ENCODE assay signal across 8 mouse cellular contexts in the genomic region with DNA sequence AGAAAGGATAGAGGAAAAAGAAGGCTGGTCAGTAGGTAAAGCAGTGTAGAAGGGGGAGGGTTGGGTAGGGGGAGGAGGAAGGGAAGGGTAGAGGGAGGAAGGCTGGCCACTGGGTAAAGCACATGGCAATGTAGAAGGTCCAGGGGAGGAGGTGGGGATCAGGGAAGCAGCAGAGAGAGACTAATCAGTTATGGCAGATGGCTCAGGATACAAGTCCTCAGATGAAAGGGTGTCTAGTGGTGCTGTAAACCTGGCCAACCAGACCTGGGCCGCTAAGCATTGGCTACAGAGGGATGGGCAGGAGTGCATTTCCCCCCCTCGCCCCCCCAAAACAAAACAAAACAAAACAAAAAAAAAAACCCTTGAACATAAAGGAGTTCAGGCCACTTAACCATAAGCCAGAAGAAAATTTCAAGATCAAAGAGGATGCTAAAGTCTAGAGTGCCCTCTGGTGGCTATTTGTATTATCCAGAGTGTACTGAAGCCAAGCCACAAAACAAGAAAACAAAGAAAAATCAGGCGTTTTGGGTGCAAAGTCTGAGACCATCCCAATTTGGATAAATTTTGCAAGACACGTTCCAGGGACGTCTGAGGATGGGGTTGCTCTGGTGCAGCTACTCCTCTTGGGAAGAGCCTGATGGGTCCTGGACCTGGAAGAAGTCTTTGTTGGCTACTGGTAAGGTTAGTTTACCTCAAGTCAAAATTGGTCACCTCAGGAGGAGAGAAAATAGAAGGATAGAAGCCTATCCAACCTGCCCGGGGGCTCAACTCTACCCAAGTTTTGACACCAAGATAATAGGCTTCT. TPM values are rescaled to one million over a fixed set of nuclear protein-coding genes. Genes with fewer than 3 reads are reported as not detected.
DNase-seq lines count a peak whose midpoint lies in the region; ATAC-seq and TF ChIP-seq lines count a peak whose summit lies in the region.

No protein-coding gene starts in this region.

- TF ChIP-seq CTCF in G1E (IDR thresholded peaks at IDR 0.05; ENCODE audit: low read depth, low read length): no peak; the same call in 1 of the 2 replicates

- no peaks in the 10 kb centered on the region for H3K4me1 ChIP-seq in heart, embryonic 11.5 days (ENCODE audit: control insufficient read depth, insufficient read depth, low read length)
- H3K4me1 ChIP-seq in G1E (ENCODE audit: insufficient read depth, low read depth, low read length): no peaks in the 10 kb centered on the region

- H3K27me3 ChIP-seq in heart, embryonic 11.5 days (ENCODE audit: control insufficient read depth, insufficient read depth, low read length): no peaks in the 10 kb centered on the region
- H3K27me3 ChIP-seq in G1E (ENCODE audit: insufficient read depth, low read length): no peaks in the 10 kb centered on the region

- no peak overlapping the region for H3K4me2 ChIP-seq in heart, embryonic 11.5 days

- H3K9me3 ChIP-seq in heart, embryonic 11.5 days (replicated peaks; ENCODE audit: control insufficient read depth, low read length): no peaks in the 10 kb centered on the region
- no peaks in the 10 kb centered on the region for H3K9me3 ChIP-seq in G1E (replicated peaks)

- no peaks in the 10 kb centered on the region for H3K36me3 ChIP-seq in heart, embryonic 11.5 days (ENCODE audit: control insufficient read depth, insufficient read depth, low read length)
- no peaks in the 10 kb centered on the region for H3K36me3 ChIP-seq in G1E (replicated peaks)

- peak; percentile 62 for DNase-seq in heart, adult 8-10 months (ENCODE audit: low spot score)
- DNase-seq in G1E (ENCODE audit: low spot score): peak; percentile 4
- peak; percentile 12 to 57 for DNase-seq in cerebellum, postnatal 25 days
- DNase-seq in heart, postnatal 4 days: peak; percentile 43
- DNase-seq in layer of hippocampus, adult 18-20 months (ENCODE audit: low spot score in 2 of 2): peak; percentile 14 to 78
- DNase-seq in right cerebral cortex, postnatal 25 days: peak; percentile 8

- WGBS in heart, embryonic 11.5 days (ENCODE audit: insufficient replicate concordance): 9% methylated on average over 6 of the region's 6 CpGs

- ATAC-seq in heart, embryonic 11.5 days (replicated peaks; ENCODE audit: insufficient number of reproducible peaks, low FRiP score, low TSS enrichment): no peak
- no peak for ATAC-seq in G1E (ENCODE audit: extremely low read depth, insufficient number of reproducible peaks, low FRiP score, poor library complexity, severe bottlenecking)
- ATAC-seq in megakaryocyte progenitor cell, adult 5-6 weeks (replicated peaks; ENCODE audit: poor library complexity): peak; percentile 87

- no peak overlapping the region for H3K9ac ChIP-seq in heart, embryonic 11.5 days (ENCODE audit: low read depth, low read length)

- H3K27ac ChIP-seq in heart, embryonic 11.5 days (ENCODE audit: low read depth, low read length): no peak overlapping the region

- H3K4me3 ChIP-seq in heart, embryonic 11.5 days (ENCODE audit: low read depth, low read length): no peak overlapping the region
- H3K4me3 ChIP-seq in G1E (ENCODE audit: low read depth, low read length): no peak overlapping the region

RNA-seq across cellular contexts. Expression of gene Herc6, which starts 10.4 kb away (rescaled TPM):
- 1 to 10 TPM; 1.7 to 3.4 (median 2.9) TPM for total RNA-seq in heart, adult 8-10 months (2022)
- polyA plus RNA-seq in heart, embryonic 11.5 days (2014; fragmentation: Nextera tagmentation; extraction: Ambion mirVana): 4.7 and 6.7 TPM in 2 replicates
- total RNA-seq in G1E (2014; fragmentation: Nextera tagmentation): 1.1 TPM in 1 of 2 replicates, not detected in the other
- total RNA-seq in G1E (2017): under 0.01 and 0.22 TPM in 2 replicates
- polyA plus RNA-seq in G1E (2012): not detected in 2 replicates
- 1 to 10 TPM; 5.6 to 5.7 TPM for total RNA-seq in heart, postnatal 4 days (2021)
- total RNA-seq in layer of hippocampus, adult 18-20 months (2021): 1 to 10 TPM; 7.6 TPM
- 13.0 and 14.9 TPM in 2 replicates for total RNA-seq in megakaryocyte progenitor cell, adult 5-6 weeks (2015)
- 12.0 and 16.6 TPM in 2 replicates for total RNA-seq in megakaryocyte progenitor cell, adult 5-6 weeks (2017)

RNA-seq across cellular contexts. Expression of gene Ppm1k, which starts 35.1 kb away (rescaled TPM):
- total RNA-seq in heart, adult 8-10 months (2022): 100 to 1,000 TPM in 3 of 4 experiments, 10 to 100 TPM in 1; 92.8 to 122 (median 105) TPM
- polyA plus RNA-seq in heart, embryonic 11.5 days (2014; fragmentation: Nextera tagmentation; extraction: Ambion mirVana): 14.8 and 15.2 TPM in 2 replicates
- 2.1 and 2.4 TPM in 2 replicates for total RNA-seq in G1E (2014; fragmentation: Nextera tagmentation)
- total RNA-seq in G1E (2017): 3.9 and 4.6 TPM in 2 replicates
- polyA plus RNA-seq in G1E (2012): 0.05 and 0.34 TPM in 2 replicates
- 10 to 100 TPM; 14.7 to 18.8 TPM for total RNA-seq in heart, postnatal 4 days (2021)
- 10 to 100 TPM; 73.7 to 85.4 TPM for total RNA-seq in layer of hippocampus, adult 18-20 months (2021)
- total RNA-seq in megakaryocyte progenitor cell, adult 5-6 weeks (2015): 5.3 TPM in 2 replicates
- total RNA-seq in megakaryocyte progenitor cell, adult 5-6 weeks (2017): 8.0 and 18.4 TPM in 2 replicates

Comparison
In these comparisons a context has a peak if more than half of its experiments do, and no peak if none do; other contexts are left out.
1. DNase-seq: peak in every context shown above with its lines; median percentile 62 in heart, adult 8-10 months; 46 in layer of hippocampus, adult 18-20 months; 43 in heart, postnatal 4 days; 34 in cerebellum, postnatal 25 days; 8 in right cerebral cortex, postnatal 25 days; 4 in G1E.